Mouse (Mus musculus) liver, embryonic 14.5 days (tissue): Measurements from ENCODE around the gene Btaf1.

Experiments
- CTCF ChIP-seq: IDR thresholded peaks from 2 replicates; pipeline ENCODE4 v1.5.1; 2016; ENCODE audit warnings: antibody characterized with exemption, low read depth, control low read depth
- EP300 ChIP-seq: IDR thresholded peaks from 2 replicates; pipeline ENCODE4 v1.6.1; 2016; ENCODE audit warnings: antibody characterized with exemption, low read depth

- TF ChIP-seq EP300 (no peak), CTCF (no peak)
Observed at GRCm38 (mm10) chr19:36932613-36933012, 6.7 kb downstream of the Btaf1 start.
